Mouse (Mus musculus) embryonic fibroblast, embryonic 13.5 days (primary cell): ENCODE results near the gene Hivep3. TPM values are rescaled to one million over a fixed set of nuclear protein-coding genes. Genes with fewer than 3 reads are reported as not detected.

Source experiments
- H3K27ac ChIP-seq: 2 replicates; pipeline ENCODE4 v1.5.1; 2012; ENCODE audit warnings: low read length, control low read depth, inconsistent platforms; ENCODE audit not compliant: insufficient read depth
- H3K4me1 ChIP-seq: 2 replicates; pipeline ENCODE4 v1.6.1; 2011; ENCODE audit warnings: low read length; ENCODE audit not compliant: control insufficient read depth, insufficient read depth
- H3K4me3 ChIP-seq: 2 replicates; pipeline ENCODE4 v1.5.1; 2011; ENCODE audit warnings: mild to moderate bottlenecking, control low read depth, low read length; ENCODE audit not compliant: insufficient read depth
- CTCF ChIP-seq: IDR thresholded peaks from 2 replicates; pipeline ENCODE4 v1.5.1; 2011; ENCODE audit warnings: mild to moderate bottlenecking, control low read depth, low read length, moderate library complexity, borderline replicate concordance; ENCODE audit not compliant: insufficient read depth
- POLR2A ChIP-seq: IDR thresholded peaks from 2 replicates; pipeline ENCODE4 v1.6.1; 2011; ENCODE audit warnings: low read depth, mild to moderate bottlenecking, control low read depth, low read length, moderate library complexity
- polyA plus RNA-seq: library from polyadenylated mRNA; stranded (reverse); fragments of >200 nt; gene quantifications from 2 replicates; pipeline ENCODE4 v1.2.4, GENCODE M21; 2011; ENCODE audit warnings: low read depth; ENCODE audit not compliant: missing spikeins, insufficient read length

Gene Hivep3
- polyA plus RNA-seq, 1 experiment = 3.8 TPM

DNA sequence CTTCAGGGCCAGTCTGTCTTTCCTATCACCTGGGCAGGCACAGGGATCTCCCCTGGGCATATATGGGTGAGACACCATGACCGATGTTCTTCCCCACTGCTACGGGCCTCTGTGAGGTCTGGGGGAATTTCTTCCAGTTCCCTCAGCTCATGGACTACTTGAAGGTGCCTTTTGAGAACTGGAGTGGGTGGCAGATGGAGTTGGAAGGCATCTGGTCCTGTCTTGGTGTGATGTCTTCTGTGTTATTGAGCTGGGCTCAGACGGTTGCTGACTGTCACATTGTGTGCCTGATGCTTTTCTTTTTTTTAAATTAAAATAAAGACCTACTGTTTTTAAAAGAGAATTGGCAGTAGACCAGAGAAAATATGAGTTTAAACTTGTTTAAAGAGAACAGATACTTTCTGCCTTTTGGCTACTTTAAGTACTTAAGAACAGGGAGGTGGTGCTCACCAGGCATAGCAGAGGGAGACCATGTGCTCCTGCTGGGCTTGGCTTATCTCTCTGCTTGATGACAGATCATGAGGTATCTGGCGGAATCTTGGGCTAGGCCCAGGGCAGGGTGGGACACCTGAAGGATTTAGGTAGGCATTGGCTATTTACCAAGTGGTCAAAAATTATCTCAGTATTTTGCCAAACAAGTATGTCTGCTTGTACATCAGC is 26.1 kb downstream of the Hivep3 start:
- TF ChIP-seq POLR2A (no peak), CTCF (no peak)
- no peak overlapping the region for H3K27ac ChIP-seq

DNA sequence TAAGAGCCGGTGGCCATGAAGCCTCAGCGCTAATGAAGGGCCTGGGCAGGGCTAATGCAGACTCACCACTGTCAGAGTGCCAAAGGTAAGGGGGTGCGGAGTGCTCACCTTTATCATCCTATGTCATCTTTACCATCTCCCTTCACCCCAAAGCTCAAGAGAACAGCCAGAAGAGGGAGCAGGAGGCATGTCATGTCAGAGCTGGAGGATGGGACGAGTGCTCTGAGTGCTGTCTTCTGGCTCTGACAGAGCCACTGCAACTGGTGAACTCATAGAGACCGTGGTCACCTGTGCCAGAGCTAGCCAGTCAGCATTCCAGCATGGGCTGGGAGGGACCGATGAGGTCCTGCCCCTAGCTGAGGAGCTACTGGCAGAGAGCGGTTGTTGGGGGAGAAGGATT is 27.2 kb downstream of the Hivep3 start:
- H3K27ac ChIP-seq = no peak overlapping the region
- no peak overlapping the region for H3K4me3 ChIP-seq
- H3K4me1 ChIP-seq = no peaks in the 10 kb centered on the region
- TF ChIP-seq POLR2A (no peak), CTCF (no peak)

More for the DNA sequence above, 26.1 kb downstream of the Hivep3 start:
- no peaks in the 10 kb centered on the region for H3K4me1 ChIP-seq
- H3K4me3 ChIP-seq = no peak overlapping the region

DNA sequence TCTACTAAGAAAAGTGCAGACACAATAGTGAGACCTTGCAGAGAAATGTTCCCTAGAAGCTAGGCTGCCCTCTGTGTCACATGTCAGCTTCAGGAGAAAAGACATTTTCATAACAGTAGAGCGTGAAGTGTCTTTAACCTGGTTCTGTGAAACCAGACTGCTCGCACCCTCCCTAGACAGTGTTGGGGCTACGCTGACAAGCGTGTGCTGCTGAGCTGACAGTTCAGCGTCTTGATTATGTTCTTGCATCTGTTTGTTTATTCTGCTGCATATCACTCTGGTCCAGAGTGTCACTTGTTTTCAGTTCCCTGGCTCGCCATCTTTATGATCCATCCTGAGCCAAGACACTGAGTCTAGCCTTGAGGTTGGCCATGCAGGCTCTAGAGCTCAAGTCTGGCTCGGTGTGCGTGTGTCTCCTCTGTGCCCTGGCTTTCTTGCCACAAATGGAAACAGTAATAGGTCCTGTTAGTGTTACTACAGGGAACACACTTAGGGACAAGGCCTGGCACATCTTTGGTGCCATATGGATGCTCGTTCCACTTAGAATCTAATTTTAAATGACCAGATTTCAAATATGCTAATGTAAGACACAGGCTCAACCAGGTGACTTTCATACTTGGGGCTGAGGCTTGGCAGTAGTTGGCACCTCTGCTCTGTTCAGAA is 28.0 kb downstream of the Hivep3 start:
- Histone ChIP-seq H3K4me1 (no peaks in the 10 kb centered on the region), H3K27ac (no peak overlapping the region), H3K4me3 (no peak overlapping the region)
- no peak for TF ChIP-seq CTCF

DNA sequence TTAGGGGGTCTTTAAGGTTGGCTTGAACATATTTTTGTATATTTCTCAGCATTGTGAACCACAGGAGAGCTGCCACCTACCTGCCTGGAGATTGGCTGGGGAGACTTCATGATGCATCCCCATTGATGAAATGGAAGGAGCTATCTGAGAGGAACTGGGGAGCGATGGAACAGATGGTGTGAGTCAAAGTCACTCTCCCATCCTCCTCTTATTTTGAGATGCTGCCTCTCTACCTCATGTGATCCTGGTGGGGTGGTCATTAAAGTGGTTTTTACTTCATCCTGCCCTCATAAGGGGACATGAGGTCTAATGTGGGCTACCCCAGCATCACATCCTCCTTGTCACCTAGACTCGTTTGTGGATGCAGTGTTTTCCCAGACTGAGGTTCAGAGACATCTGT is 28.6 kb downstream of the Hivep3 start:
- no peak overlapping the region for H3K4me3 ChIP-seq
- no peak for TF ChIP-seq POLR2A
- no peaks in the 10 kb centered on the region for H3K4me1 ChIP-seq
- H3K27ac ChIP-seq = no peak overlapping the region

DNA sequence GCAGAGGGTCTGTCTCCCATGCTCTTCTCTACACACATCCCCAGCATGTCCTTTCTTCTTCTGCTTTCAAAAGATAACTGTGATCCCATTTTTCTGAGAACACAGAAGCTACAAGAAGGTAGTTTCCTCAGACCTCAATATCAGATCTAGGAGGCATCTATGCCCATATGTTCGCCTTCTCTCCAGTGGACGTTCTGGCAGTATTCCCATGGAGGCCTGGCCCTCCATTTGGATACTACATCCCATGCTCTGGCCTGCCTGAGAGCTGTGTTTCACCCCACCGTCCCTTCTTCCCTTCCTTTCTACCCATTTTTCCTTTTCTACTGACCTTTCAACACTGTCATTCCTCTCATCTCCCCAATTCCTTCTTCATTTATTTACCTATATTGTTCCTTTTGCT is 34.5 kb downstream of the Hivep3 start:
- Histone ChIP-seq H3K4me1 (no peaks in the 10 kb centered on the region), H3K4me3 (no peak overlapping the region), H3K27ac (no peak overlapping the region)
- TF ChIP-seq POLR2A (no peak), CTCF (no peak)

DNA sequence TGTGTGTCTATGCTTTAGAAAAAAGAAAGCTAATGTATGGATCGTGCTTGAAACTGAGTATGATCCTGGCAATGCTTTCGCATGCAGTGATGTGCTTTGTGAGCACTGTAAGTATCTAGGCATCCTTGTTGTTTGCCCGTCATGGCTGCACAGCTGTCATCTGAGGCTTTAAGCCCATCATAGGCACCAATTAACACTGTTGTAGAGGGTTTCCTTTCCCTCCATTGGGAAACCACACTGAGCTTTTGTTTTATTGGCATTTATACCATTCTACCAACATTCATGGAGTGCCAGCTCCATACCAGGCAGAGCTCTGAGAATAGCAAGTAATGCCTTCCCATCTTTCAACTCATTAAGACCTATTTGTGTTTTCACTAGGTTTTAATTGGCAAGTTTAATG is 42.3 kb downstream of the Hivep3 start:
- Histone ChIP-seq H3K27ac (no peak overlapping the region), H3K4me1 (peaks cover 5% of the 10 kb centered on the region; the same call in 1 of the 2 replicates), H3K4me3 (no peak overlapping the region)
- TF ChIP-seq CTCF (no peak), POLR2A (no peak)

DNA sequence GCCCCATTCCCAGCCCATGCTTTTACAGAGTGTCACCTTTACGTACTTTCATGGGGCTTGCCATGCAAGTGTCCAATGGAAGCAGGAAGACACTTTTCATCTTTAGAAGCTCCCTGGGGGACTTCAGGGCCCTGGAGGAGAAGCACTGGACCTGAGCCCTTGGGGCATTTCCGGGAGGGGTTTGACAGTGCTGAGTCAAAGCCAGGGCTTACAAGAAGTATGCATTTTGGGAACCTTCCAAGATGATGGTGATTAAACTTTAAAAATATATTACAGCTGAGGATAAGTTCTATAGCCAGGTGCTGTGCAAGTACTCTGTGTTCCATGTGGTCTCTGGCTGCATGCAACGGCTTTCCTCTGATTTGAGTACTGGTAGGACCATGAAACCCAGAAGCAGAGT is 43.6 kb downstream of the Hivep3 start:
- TF ChIP-seq POLR2A (no peak), CTCF (no peak)
- Histone ChIP-seq H3K4me1 (peaks cover 5% of the 10 kb centered on the region; the same call in 1 of the 2 replicates), H3K4me3 (no peak overlapping the region), H3K27ac (no peak overlapping the region)

DNA sequence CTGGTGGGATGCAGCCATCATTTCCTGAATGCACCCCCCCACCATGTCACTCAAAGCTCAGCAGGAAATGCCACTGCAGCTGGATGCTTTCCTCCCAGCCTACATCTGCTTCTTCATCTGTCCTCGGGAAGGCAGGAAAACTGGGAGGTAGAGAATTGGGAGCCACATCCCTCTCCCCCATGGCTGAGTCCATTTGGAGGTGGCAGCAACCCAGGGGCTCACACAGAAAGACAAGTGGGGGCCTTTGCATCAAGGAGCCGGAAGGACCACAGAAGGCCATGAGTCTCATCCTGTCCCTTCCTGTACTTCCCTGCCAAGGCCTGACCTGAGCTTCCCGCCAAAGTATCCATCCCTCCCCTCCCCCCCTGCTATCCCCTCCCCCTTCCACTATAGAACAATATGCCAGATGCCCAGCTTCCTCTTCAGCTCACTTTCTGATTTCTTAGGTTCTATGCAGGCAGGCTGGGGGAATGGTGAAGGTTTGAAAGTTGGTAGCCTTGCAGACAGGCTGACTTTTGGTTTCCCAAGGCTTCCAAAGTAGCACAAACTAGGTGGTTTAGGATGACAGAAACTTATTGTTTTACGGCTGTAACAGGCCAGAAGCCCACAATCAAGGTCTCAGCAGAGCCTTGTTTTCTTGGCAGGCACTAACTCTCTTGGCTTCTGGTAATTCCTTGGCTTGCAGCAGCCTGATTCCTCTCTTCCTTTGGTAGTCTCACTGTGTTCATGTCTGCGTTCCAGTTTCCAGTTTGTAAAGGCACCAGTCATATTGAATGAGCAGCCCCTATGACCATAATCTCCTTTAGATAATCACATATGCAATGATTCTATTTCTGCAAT is 46.2 kb downstream of the Hivep3 start:
- TF ChIP-seq POLR2A (no peak), CTCF (no peak)
- Histone ChIP-seq H3K4me3 (no peak overlapping the region), H3K4me1 (peaks cover 5% of the 10 kb centered on the region; the same call in 1 of the 2 replicates), H3K27ac (no peak overlapping the region)

DNA sequence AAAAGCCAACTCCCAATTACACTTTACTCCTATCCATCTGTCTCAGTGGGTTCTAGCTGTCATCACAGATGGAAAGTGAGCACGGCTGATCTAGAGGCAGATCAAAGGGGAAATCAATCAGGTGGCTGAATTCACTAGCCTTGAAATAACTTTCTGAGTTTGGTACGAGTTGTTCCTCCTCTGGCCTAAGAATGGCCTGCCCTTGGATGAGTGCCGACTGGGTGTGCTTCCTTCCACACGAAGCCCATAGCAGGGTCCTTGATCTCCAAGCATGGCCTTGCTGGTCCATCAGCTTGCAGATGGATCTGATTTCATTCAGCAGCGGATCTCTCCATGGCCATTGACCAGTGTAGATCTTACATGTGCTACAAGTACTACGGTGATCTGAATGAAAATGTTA is 47.3 kb downstream of the Hivep3 start:
- Histone ChIP-seq H3K4me1 (peaks cover 5% of the 10 kb centered on the region; the same call in 1 of the 2 replicates), H3K27ac (no peak overlapping the region), H3K4me3 (no peak overlapping the region)
- TF ChIP-seq POLR2A (no peak), CTCF (no peak)

DNA sequence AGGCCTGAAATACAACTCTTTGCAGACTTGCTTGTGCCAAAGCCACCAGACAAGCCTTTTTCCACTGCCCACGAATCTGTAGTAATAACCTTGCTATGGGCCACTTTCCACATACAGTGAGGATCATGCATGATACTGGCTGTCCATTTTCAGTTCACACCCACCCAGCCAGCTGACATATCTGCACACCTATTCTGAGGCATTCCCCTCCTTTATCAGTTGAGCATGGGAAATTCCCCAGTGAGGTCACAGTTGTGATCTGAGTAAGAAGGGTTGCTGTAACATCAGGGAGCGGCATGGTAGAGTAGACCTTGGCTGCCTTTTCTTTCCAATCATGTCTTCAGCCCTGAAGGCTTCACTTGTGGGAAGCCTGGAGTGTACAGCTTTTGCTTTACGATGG is 51.4 kb downstream of the Hivep3 start:
- Histone ChIP-seq H3K27ac (no peak overlapping the region), H3K4me1 (no peaks in the 10 kb centered on the region), H3K4me3 (no peak overlapping the region)
- no peak for TF ChIP-seq POLR2A
- TF ChIP-seq CTCF = no peak
